Mouse (Mus musculus): Measurements from ENCODE around the gene Ckb.
A peak's percentile ranks its signal among the peaks of the same experiment; 100 is the strongest.
"Not testable (repeated sequence)": the region's sequence is repeated elsewhere in the genome, so short reads cannot be mapped to it uniquely, and the experiment has no call there.

Ckb gene

DNA sequence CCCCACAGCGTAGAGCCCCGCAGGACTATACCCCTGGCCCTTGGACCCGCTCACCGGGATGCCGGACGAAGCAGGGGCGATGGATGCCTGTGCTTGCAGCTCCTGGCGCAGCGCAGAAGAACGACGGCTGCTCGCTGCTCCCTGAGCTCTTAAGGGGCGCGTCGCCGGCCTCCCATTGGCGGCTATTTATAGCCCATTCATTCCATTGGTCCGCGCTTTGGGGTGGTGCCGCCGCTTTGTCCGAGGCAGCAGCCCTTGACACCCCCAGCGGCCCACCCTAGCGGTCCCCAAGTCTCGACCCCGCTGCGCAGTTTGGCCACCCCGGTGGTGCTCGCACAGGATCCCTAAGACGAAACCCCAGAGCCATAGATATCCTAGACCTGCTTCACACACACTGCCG, at the start of gene Ckb:
Gene Ckb (minus strand): TSS at position 163 of the 400 bp plus-strand sequence.
- DNase-seq = peak in 1 of 2 experiments; percentile 35

DNA sequence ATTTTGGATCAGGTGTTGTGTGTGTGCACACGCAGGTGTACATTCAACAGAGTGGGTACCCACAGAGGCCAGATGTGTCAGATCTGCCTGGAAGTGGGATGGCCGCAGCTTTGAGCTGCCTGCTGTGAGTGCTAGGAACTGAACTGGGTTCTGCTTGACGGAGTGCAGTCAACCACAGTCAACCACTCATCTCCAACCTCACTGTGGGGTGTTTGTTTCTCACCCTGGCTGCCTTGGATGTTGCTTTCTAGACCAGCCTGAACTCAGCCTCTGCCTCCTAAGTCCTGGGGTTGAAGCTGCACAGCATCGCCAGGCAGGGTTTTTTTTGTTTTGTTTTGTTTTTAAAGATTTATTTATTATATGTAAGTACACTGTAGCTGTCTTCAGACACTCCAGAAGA, 48.1 kb upstream of the Ckb start:
- DNase-seq = no peak

DNA sequence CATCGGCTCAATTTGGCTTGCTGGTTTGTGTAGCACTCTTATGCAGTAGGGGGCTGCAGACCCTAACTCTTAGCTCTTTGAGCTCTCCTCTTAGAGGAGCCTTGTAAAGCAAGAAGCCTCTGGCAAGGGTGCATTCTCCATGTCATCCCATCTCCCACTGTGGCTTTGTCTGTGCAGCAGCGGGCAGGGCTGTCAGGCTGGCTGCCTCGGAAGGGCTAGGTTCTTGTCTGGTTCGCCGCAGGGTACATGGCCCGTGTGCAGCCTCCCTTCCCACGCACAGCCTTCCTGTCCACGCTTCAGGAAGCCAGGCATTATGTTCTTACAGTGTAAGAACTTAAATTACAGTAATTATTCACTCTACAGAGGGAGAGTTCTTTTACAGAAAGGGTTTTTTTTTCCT, 46.5 kb upstream of the Ckb start:
- DNase-seq = no peak

DNA sequence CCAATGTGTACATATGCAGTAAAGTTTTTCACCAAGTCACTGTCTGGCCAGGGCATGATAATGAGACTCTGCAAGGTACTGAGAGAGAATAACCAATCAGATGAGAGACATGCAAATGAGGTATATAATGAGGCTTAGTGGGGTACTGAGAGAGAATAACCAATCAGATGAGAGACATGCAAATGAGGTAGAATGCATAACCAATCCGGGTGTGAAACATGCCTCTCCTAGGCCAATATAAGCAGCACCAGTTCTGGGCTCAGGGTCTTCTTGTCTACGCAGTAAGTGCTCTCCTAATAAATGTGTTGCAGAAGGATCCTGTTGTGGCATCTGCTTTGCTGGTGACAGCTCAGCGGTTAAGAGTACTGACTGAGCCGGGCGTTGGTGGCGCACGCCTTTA, 44.4 kb upstream of the Ckb start:
- no peak for DNase-seq

DNA sequence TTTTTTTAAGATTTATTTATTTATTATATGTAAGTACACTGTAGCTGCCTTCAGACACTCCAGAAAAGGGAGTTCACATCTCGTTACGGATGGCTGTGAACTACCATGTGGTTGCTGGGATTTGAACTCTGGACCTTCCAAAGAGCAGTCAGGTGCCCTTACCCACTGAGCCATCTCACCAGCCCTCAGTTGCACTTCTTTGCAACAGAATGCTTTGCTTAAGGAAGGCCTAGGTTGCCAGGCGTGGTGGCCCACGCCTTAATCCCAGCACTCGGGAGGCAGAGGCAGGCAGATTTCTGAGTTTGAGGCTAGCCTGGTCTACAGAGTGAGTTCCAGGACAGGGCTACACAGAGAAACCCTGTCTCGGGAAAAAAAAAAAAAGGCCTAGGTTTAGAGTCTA, 41.7 kb upstream of the Ckb start:
- DNase-seq = not testable (repeated sequence)

DNA sequence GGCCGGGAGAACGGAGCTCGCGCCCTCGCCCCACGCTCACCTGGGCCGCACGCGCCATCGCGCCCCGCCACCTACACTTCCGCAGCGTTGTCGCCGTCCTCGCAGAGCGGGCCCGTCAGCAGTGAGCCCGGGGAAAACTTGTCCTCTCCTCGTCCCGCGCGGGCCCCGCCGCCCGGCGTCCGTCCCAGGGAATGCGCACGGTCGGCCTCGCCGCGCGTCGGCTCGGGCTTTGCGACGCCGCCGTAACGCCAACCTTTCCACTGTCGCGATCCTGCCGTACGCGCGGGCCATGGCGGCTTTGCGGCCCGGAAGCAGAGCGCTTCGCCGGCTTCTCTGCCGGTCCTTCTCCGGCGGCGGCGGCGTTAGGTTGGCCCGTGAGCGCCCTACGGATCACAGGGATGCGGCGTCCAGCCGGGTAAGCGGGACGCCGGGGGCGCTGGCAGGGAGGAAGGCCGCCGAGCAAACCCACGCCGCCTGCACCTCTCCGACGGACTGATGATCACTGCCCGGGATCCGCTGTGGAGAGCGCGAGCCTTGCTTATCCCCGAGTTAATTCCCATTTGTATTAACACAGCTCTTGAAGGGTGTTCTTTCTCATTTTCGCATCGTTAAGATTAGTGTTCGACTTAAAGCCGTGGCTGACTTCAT, 41.0 kb upstream of the Ckb start, which contains the start of the genes Bag5 and Apopt1:
Gene Bag5 (minus strand): TSS at position 254 of the 648 bp plus-strand sequence.
Gene Apopt1 (plus strand): TSS at position 258 of the 648 bp plus-strand sequence.
- DNase-seq = peak; percentile 81 to 84

DNA sequence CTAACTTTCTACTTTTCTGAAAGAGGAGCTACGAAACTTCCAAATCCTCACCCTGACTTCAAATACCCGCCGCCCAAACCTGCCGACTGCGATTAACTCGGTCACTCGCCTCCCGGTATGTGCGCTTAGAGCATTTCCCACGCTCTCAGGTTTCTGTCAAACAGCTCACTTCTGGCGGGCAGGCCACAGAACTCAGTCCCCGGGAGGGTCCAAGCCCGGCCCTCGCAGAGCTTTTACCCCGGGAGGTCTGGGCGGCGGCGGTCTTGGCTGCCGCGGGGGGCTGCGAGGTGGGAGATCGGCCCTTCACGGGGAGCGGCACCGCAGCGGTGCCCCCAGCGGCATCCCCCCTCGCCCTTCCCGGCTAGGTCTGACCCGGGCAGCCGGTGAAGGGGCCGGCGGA, 40.3 kb upstream of the Ckb start:
- no peak for DNase-seq

GRCm38 (mm10) chr12:111710091-111710490, 38.0 kb upstream of the Ckb start:
- DNase-seq = no peak

GRCm38 (mm10) chr12:111708181-111708580, 36.0 kb upstream of the Ckb start:
- no peak for DNase-seq

DNA sequence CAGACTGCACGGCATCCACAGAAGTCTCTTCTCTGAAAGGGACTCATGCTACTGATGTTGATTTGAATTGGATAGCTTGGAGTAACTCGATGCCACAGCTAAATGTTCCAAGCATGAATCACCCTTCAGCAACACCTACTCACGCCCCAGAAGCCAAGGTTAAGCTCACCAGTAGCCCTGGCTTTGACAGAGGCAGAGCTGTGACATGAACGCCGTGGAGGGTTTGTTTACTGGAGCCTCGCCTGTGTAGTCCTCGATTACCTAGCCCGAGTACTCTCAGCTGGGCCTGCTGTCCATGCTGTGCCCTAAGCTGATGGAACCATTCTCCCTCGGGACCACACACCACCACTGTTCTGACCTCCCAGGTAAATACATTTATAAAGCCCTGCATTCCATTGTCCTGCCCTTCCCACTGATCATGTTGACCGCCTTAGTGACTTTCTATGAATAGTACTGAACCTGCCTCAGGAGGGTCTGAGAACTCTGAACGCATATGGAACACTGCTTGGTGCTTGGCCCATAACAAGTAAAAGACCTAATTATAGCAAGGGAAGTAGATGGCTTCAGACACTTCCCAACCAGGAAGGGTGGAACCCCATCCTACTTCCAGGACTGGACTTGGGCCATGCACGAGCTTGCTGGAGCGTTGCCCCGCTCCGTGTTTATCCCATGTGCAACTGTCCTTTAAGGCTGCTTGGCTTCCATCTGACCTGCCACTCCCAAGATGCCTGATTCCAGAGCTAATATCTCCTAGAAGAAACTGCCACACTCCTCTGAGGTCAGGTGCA, 33.2 kb upstream of the Ckb start:
- no peak for DNase-seq

GRCm38 (mm10) chr12:111704609-111705008, 32.5 kb upstream of the Ckb start:
- no peak for DNase-seq

DNA sequence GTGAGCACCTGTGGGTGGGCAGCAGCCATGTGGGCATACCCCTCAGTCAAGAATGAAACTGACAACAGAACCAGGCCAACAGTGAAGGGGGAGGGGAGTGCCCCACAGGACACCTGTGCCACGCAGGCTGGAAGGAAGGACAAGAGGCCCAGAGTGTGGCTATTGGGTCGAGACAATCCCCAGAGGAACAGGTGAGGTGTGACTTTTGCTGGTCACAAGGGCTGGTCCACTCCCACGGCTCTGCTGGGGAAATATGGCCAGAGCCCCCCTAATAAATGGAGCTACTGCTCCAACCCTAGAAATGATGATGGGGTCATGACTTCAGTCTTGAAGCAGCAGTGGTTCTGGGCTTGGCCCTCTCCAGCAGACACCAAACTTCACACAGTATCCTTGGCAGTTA, 31.2 kb upstream of the Ckb start:
- DNase-seq = no peak

DNA sequence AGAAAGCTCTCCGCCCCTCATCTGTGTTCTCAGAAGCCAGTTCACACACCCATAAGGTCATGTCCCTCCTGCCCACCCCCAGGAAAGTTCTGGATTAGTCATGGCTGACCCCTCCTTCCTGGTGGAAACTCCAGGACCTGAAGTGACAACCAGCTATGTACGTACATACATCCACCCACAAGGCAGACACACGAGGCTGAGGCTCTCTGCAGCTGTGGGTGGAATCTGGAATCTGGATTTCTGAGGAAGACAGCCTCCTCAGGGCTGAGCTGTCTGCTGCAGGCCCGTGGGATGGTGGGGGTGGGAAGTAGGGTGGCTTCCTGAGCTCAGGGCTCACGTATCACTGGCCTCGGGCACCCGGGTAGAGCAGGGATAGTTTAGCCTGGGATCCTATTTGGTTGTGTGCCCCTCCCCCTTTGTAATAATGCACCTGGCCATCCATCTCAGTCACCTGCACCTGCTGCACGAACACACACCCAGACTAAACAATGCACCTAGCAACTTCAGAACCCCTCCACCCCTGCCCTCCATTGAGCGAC, 28.9 kb upstream of the Ckb start:
- no peak for DNase-seq

GRCm38 (mm10) chr12:111699542-111699941, 27.4 kb upstream of the Ckb start:
- no peak for DNase-seq

- no peak for DNase-seq
Observed at GRCm38 (mm10) chr12:111698346-111698913, 26.3 kb upstream of the Ckb start.

DNA sequence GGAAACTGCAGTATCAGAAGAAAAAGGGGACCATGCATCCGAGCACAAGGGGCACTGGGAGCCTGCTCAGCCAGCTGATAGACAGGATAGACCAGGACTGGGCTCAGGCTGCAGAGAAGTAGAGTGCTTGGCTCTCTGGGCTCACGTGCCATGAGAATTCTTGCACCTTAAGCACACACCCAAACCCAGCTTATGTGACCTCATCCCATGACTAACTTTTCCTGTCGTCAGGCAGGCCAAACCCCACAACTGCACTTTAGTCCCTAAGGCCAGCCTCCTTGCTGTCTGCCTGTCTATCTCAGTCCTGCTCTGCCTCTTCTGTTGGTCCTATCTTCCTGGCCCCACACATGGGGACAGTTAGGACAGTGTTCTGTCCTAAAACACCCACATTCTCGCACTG, 25.6 kb upstream of the Ckb start:
- no peak for DNase-seq

- DNase-seq = peak in 1 of 2 experiments; percentile 65
Observed at GRCm38 (mm10) chr12:111696239-111696638, 24.1 kb upstream of the Ckb start.

DNA sequence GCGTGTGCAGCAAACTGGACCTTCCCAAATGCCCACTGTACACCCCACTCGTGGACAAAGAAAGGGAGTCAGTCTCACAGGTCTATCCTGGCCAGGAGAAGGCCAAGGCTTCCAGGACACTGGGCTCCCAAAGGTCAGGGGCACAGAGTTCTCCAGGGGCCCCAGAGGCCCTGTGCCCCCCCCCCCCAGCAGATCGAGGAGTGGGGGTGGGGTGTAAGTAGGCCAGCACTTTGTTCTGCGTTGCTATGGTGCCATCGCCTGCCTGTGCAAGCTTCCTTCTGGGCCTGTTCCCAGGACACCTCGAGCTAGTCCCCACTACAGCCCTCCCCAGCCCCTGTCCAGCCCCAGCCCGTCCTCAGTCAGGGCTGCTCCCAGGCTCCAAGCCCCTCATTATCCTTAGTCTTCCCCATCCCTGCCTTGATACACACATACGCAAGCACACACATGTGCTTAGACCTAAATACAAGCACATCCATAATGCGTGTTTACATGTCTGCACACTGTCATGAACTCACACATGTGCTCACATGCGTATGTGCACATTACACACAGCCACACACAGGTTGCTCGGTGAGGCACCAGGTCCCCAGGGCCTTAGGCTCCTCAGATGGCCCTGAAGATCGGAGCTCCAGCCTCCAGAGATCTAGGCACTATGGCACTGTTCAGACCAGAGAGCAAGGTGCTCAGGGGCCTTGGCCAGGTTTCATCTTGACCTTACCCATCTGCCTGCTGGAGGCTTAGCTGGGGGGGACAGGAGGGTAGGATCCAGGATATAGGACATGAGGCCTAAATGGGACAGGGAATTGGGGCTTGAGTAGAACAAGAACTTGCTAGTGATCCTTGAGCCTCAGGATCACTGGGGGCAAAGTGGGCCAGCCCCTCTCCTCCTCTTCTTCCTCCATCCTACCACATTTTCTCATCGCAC, 23.0 kb upstream of the Ckb start:
- no peak for DNase-seq

DNA sequence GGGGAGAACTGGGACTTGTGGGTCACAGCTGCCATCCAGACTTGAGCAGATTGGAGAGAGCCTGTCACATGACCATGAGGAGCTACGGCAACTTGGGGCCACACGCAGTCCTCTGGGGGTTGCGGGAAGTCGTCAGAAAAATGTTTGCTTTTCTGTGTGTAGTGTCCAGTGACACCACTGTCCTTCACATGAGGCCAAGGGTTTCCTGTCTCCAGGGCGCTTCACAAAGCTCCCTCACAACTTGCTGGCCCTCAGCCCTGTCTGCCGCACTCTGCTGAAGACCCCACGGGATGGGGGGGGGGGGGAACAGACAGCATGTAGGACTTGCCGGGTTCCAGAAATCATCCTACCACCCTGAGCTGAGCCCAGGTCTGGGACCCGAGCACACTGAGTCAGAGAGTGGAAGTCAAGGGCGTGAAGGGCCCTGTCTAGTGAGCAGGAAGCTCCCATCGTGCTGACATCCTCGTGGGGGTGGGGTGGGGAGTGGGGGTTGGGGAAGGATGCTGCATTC, 22.2 kb upstream of the Ckb start:
- no peak for DNase-seq

DNA sequence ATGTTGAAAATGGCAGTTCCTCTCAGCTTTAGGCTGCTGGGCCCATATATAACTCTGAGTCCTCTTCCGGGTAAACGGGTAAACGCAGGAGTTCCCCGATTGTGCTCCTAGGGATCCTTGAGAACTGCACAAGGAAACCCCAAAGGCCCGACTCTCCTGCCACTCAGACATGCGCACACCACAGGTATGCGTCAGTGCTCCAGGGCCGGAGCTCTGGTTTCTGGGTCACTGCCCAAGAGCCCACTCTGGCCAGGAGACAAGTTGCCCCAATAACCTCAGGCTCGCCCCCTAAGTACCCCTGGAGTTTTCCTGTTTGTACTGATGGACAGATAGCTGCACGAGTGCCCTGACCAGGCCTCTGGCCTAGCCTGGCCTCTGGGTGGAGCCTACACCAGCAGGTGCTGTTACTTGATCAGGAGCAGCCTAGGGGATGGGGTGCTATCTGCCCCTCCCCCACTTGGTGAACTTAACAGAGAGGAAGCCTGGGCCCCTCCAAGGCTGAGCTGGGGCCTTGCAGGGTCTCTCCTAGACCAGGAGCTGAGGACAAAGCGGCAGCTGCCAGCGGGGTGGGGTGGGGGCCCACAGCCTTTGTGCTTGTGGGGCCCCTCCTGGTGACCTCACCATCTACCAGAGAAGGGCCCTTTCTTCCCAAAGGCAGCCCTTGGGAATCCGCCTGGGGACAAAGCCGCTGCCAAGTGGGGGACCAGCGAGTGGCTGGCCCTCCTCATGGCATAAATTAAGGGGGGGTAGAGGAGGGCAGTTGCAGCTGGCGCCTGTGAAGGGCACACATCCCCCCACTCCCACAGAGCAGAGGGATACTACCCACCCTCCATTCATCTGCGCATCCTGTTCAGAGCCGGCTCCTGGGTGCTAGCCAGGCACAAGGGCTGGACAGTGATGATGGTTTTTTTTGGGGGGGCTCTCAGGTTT, 21.5 kb upstream of the Ckb start:
- no peak for DNase-seq

DNA sequence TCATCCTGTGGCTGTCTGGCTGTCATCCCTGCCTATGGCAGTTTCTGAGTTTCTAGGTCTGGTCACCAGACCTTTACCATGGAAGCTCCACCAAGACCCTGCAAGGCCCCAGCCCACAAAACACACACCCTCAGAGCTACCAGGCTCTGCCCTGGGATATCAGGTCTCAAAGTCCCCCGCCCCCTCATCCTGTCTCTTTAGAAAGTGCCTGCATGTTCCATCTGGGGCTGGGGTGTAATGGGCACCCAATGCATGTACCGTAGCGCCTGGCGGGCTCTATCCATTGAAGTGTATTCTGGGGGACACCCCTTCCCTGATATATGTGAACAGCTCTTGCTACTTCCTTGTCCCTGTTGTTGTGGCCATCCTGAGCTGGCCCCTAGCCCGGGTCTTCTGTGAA, 20.8 kb upstream of the Ckb start:
- DNase-seq = no peak
